Mouse (Mus musculus): ENCODE data around the gene Cblb.

DNA sequence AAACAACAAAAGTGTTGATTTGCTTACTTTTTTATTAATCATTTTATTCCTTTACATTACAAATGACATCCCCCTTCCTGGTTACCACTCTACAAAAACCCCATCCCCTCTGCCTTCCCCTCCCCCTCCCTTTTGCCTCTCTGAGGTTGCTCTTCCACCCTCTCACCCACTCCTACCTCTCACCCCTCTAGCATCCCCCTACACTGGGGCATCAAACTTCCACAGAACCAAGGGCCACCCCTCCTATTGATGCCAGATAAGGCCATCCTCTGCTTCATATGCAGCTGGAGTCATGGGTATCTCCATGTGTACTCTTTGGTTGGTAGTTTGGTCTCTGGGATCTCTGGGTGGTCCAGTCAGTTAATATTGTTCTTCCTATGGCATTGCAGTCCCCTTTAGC is 93.9 kb downstream of the Cblb start:
- TF ChIP-seq CTCF (IDR thresholded peaks at IDR 0.05; ENCODE audit: low read depth) (no peak), EP300 (IDR thresholded peaks at IDR 0.05; ENCODE audit: low read depth) (no peak)
